Mouse (Mus musculus): ENCODE data around the gene Slc8a1. TPM values are rescaled to one million over a fixed set of nuclear protein-coding genes. Genes with fewer than 3 reads are reported as not detected.

Gene Slc8a1
- total and polyA plus RNA-seq, 3 experiments, result not detected

GRCm38 (mm10) chr17:81565634-81566372, 172.4 kb downstream of the Slc8a1 start:
- dilution Hi-C loops (cut with MboI; ENCODE audit: extremely low pct_ligation_motif_present, extremely low pct_unique_long_range_greater_than_20kb, low sequenced_read_pairs) (no loop called here), in situ Hi-C loops (cut with MboI; ENCODE audit: low pct_ligation_motif_present, low pct_unique_long_range_greater_than_20kb, low sequenced_read_pairs) (no loop called here)
- no peak overlapping the region for H3K4me2 ChIP-seq (ENCODE audit: insufficient read depth, low read depth, poor library complexity, severe bottlenecking)
- no peaks in the 10 kb centered on the region for H3K4me1 ChIP-seq (ENCODE audit: control insufficient read depth in 1 of 2, insufficient read depth in 2 of 2)
- H3K36me3 ChIP-seq (replicated peaks in 1 of 2; ENCODE audit: control insufficient read depth in 1 of 2, insufficient read depth in 1 of 2, low read length in 1 of 2), result no peaks in the 10 kb centered on the region
- H3K9ac ChIP-seq (ENCODE audit: insufficient read depth, low read depth), result no peak overlapping the region
- no peaks in the 10 kb centered on the region for H3K79me2 ChIP-seq (replicated peaks; ENCODE audit: control insufficient read depth, extremely low read depth, insufficient read depth, poor library complexity, severe bottlenecking)
- peaks cover 40% of the 10 kb centered on the region for H3K9me3 ChIP-seq (replicated peaks; ENCODE audit: low read length)
- DNase-seq (ENCODE audit: extremely low read depth), result no peak
- no peak overlapping the region for H3K4me3 ChIP-seq (replicated peaks in 1 of 3; ENCODE audit: low read depth in 2 of 3, low read length in 2 of 3, poor library complexity in 1 of 3)
- no peak overlapping the region for H3K27ac ChIP-seq (ENCODE audit: insufficient read depth, low read depth)
- TF ChIP-seq IRF4 (IDR thresholded peaks at IDR 0.05; ENCODE audit: low read depth, low read length), result no peak
- TF ChIP-seq RCOR1 (conservative IDR thresholded peaks at IDR 0.05; ENCODE audit: low read depth, low read length), result no peak
- TF ChIP-seq MXI1 (IDR thresholded peaks at IDR 0.05; ENCODE audit: low read depth, low read length), result no peak
- no peak for TF ChIP-seq BHLHE40 (IDR thresholded peaks at IDR 0.05; ENCODE audit: low read depth, low read length)
- TF ChIP-seq JUN (IDR thresholded peaks at IDR 0.05; ENCODE audit: insufficient read depth, low read depth, low read length), result no peak
- no peak for TF ChIP-seq CTCF (conservative IDR thresholded peaks at IDR 0.05 in 1 of 2, IDR thresholded peaks at IDR 0.05 in 1 of 2; ENCODE audit: low read depth in 2 of 2, low read length in 2 of 2)
- TF ChIP-seq HCFC1 (IDR thresholded peaks at IDR 0.05; ENCODE audit: low read depth, low read length), result no peak
- H3K27me3 ChIP-seq (replicated peaks), result no peaks in the 10 kb centered on the region

- no peaks in the 10 kb centered on the region for H3K27me3 ChIP-seq (replicated peaks)
- peaks cover 47% of the 10 kb centered on the region for H3K9me3 ChIP-seq (replicated peaks; ENCODE audit: low read length)
- H3K4me3 ChIP-seq (replicated peaks in 1 of 3; ENCODE audit: low read depth in 2 of 3, low read length in 2 of 3, poor library complexity in 1 of 3), result no peak overlapping the region
- dilution Hi-C loops (cut with MboI; ENCODE audit: extremely low pct_ligation_motif_present, extremely low pct_unique_long_range_greater_than_20kb, low sequenced_read_pairs) (no loop called here), in situ Hi-C loops (cut with MboI; ENCODE audit: low pct_ligation_motif_present, low pct_unique_long_range_greater_than_20kb, low sequenced_read_pairs) (no loop called here)
- no peak for TF ChIP-seq JUN (IDR thresholded peaks at IDR 0.05; ENCODE audit: insufficient read depth, low read depth, low read length)
- TF ChIP-seq E2F4 (IDR thresholded peaks at IDR 0.05; ENCODE audit: insufficient replicate concordance, low read depth, low read length), result no peak
- TF ChIP-seq SIN3A (IDR thresholded peaks at IDR 0.05; ENCODE audit: low read length), result no peak
- no peak for TF ChIP-seq ELF1 (IDR thresholded peaks at IDR 0.05; ENCODE audit: low read depth, low read length)
- TF ChIP-seq UBTF (IDR thresholded peaks at IDR 0.05; ENCODE audit: low read depth, low read length), result no peak
- no peak for TF ChIP-seq TBP (conservative IDR thresholded peaks at IDR 0.05; ENCODE audit: low read depth, low read length)
- TF ChIP-seq USF2 (conservative IDR thresholded peaks at IDR 0.05; ENCODE audit: low read depth, low read length), result no peak
- TF ChIP-seq USF1 (IDR thresholded peaks at IDR 0.05; ENCODE audit: low read depth, low read length), result no peak
- TF ChIP-seq TCF12 (IDR thresholded peaks at IDR 0.05; ENCODE audit: low read depth, low read length), result no peak
- TF ChIP-seq ETS1 (conservative IDR thresholded peaks at IDR 0.05; ENCODE audit: low read depth, low read length), result no peak
- H3K27ac ChIP-seq (ENCODE audit: insufficient read depth, low read depth), result no peak overlapping the region
- no peaks in the 10 kb centered on the region for H3K79me2 ChIP-seq (replicated peaks; ENCODE audit: control insufficient read depth, extremely low read depth, insufficient read depth, poor library complexity, severe bottlenecking)
- no peaks in the 10 kb centered on the region for H3K36me3 ChIP-seq (replicated peaks in 1 of 2; ENCODE audit: control insufficient read depth in 1 of 2, insufficient read depth in 1 of 2, low read length in 1 of 2)
- no peak for DNase-seq (ENCODE audit: extremely low read depth)
- H3K4me1 ChIP-seq (ENCODE audit: control insufficient read depth in 1 of 2, insufficient read depth in 2 of 2), result no peaks in the 10 kb centered on the region
- H3K9ac ChIP-seq (ENCODE audit: insufficient read depth, low read depth), result no peak overlapping the region
- H3K4me2 ChIP-seq (ENCODE audit: insufficient read depth, low read depth, poor library complexity, severe bottlenecking), result no peak overlapping the region
Observed at GRCm38 (mm10) chr17:81554052-81554734, 184.0 kb downstream of the Slc8a1 start.
